Mouse (Mus musculus) liver, postnatal 0 days (tissue): ENCODE results near the gene Nisch. TPM values are rescaled to one million over a fixed set of nuclear protein-coding genes. Genes with fewer than 3 reads are reported as not detected.

ENCODE experiments used
- ATAC-seq: fragments of 200-750 bp; cut with Nextera tagmentation; 2 replicates; pipeline ENCODE4 v1.8.0; 2017; ENCODE audit warnings: mild to moderate bottlenecking, moderate library complexity
- DNase-seq: peaks from one replicate; pipeline ENCODE4 v3.0.0-alpha.2; 2016
- H3K27ac ChIP-seq: fragments of 300-500 bp; sonication (generic); 2 replicates; pipeline ENCODE4 v1.5.1; 2014; ENCODE audit warnings: antibody characterized with exemption, moderate library complexity, mild to moderate bottlenecking, low read depth
- H3K27me3 ChIP-seq: fragments of 300-500 bp; sonication (generic); 2 replicates; pipeline ENCODE4 v1.6.1; 2014; ENCODE audit warnings: low read length, control low read depth, mixed read lengths; ENCODE audit not compliant: insufficient read depth
- H3K36me3 ChIP-seq: fragments of 300-500 bp; sonication (generic); replicated peaks from 2 replicates; pipeline ENCODE4 v1.6.1; 2014; ENCODE audit warnings: mild to moderate bottlenecking, control low read depth, low read length, moderate library complexity, mixed read lengths; ENCODE audit not compliant: insufficient read depth
- H3K4me1 ChIP-seq: fragments of 300-500 bp; sonication (generic); 2 replicates; pipeline ENCODE4 v1.6.1; 2014; ENCODE audit warnings: antibody characterized with exemption, mild to moderate bottlenecking, control low read depth; ENCODE audit not compliant: insufficient read depth
- H3K4me2 ChIP-seq: fragments of 300-500 bp; sonication (generic); 2 replicates; pipeline ENCODE4 v1.6.1; 2014; ENCODE audit warnings: low read depth, mild to moderate bottlenecking, low read length, moderate library complexity, mixed read lengths
- H3K4me3 ChIP-seq: fragments of 300-500 bp; sonication (generic); 2 replicates; pipeline ENCODE4 v1.5.1; 2014; ENCODE audit warnings: low read depth, low read length
- H3K9ac ChIP-seq: fragments of 300-500 bp; sonication (generic); replicated peaks from 2 replicates; pipeline ENCODE4 v1.6.1; 2014; ENCODE audit warnings: mild to moderate bottlenecking, moderate library complexity
- H3K9me3 ChIP-seq: fragments of 300-500 bp; sonication (generic); 2 replicates; pipeline ENCODE4 v1.6.1; 2016; ENCODE audit warnings: mild to moderate bottlenecking, control low read depth, low read length, mixed read lengths
- CTCF ChIP-seq: sonication (generic); IDR thresholded peaks from 2 replicates; pipeline ENCODE4 v1.5.1; 2016; ENCODE audit warnings: antibody characterized with exemption, low read depth
- WGBS: fragments of 180-500 bp; shearing (Covaris S2); extraction: QIAGEN DNeasy Blood & Tissue Kit; methylation state at CpG from one replicate; pipeline ENCODE4 v1.1.7; 2014; ENCODE audit not compliant: insufficient replicate concordance; 5-methylcytosine and 5-hydroxymethylcytosine counted together
- polyA plus RNA-seq: library from polyadenylated mRNA; unstranded; fragments of >200 nt; fragmentation: Nextera tagmentation; extraction: Ambion mirVana; gene quantifications from 2 replicates; pipeline ENCODE4 v1.2.1, GENCODE M21; 2015

Gene Nisch
- polyA plus RNA-seq, 1 experiment from 2014 or later = 65.0 TPM

- no peak overlapping the region for H3K4me3 ChIP-seq
- H3K27ac ChIP-seq = peak overlapping the region; percentile 64
- peak; percentile 21 for DNase-seq
- H3K36me3 ChIP-seq = peaks cover 15% of the 10 kb centered on the region
- H3K4me2 ChIP-seq = no peak overlapping the region; the same call in 1 of the 2 replicates
- no peaks in the 10 kb centered on the region for H3K27me3 ChIP-seq
- H3K9me3 ChIP-seq = no peaks in the 10 kb centered on the region
- H3K4me1 ChIP-seq = peaks cover 36% of the 10 kb centered on the region
- ATAC-seq = no peak
- 66% methylated on average over 9 of the region's 9 CpGs for WGBS
- TF ChIP-seq CTCF = no peak
- H3K9ac ChIP-seq = peak overlapping the region; percentile 6; the same call in 1 of the 2 replicates
Measured at GRCm38 (mm10) chr14:31125106-31126075, 91.4 kb downstream of the Nisch start.

Other genes with a start within 250 kb of the Nisch start
- gene Glt8d1, start 215.5 kb downstream of the Nisch start, polyA plus RNA-seq = 9.4 TPM in 2 replicates
- gene Spcs1, start 215.3 kb downstream of the Nisch start, polyA plus RNA-seq = 346 and 365 TPM in 2 replicates
- gene Pbrm1, start 197.8 kb downstream of the Nisch start, polyA plus RNA-seq = 31.0 and 33.2 TPM in 2 replicates
- 67.4 and 71.9 TPM in 2 replicates for gene Gnl3, start 197.8 kb downstream of the Nisch start, polyA plus RNA-seq
- 76.1 and 79.2 TPM in 2 replicates for gene Smim4, start 88.0 kb downstream of the Nisch start, polyA plus RNA-seq
- gene Nt5dc2, start 85.9 kb downstream of the Nisch start, polyA plus RNA-seq = 45.3 and 48.5 TPM in 2 replicates
- gene Stab1, start 48.3 kb downstream of the Nisch start, polyA plus RNA-seq = 34.7 and 42.5 TPM in 2 replicates
- 3.9 and 8.4 TPM in 2 replicates for gene Tnnc1, start 8.6 kb downstream of the Nisch start, polyA plus RNA-seq
- gene Sema3g, start 914 bp upstream of the Nisch start, polyA plus RNA-seq = 0.04 and 0.06 TPM in 2 replicates
- 7.3 and 8.3 TPM in 2 replicates for gene Phf7, start 34.4 kb upstream of the Nisch start, polyA plus RNA-seq
- 16.3 and 19.8 TPM in 2 replicates for gene Bap1, start 34.5 kb upstream of the Nisch start, polyA plus RNA-seq
- gene Dnah1, start 107.0 kb upstream of the Nisch start, polyA plus RNA-seq = 0.05 and 0.06 TPM in 2 replicates
- gene Capn7, start 119.7 kb upstream of the Nisch start, polyA plus RNA-seq = 10.3 and 12.4 TPM in 2 replicates
- gene Sh3bp5, start 219.1 kb upstream of the Nisch start, polyA plus RNA-seq = 29.7 and 31.8 TPM in 2 replicates